Mouse (Mus musculus): ENCODE results near the gene Phf20.

DNA sequence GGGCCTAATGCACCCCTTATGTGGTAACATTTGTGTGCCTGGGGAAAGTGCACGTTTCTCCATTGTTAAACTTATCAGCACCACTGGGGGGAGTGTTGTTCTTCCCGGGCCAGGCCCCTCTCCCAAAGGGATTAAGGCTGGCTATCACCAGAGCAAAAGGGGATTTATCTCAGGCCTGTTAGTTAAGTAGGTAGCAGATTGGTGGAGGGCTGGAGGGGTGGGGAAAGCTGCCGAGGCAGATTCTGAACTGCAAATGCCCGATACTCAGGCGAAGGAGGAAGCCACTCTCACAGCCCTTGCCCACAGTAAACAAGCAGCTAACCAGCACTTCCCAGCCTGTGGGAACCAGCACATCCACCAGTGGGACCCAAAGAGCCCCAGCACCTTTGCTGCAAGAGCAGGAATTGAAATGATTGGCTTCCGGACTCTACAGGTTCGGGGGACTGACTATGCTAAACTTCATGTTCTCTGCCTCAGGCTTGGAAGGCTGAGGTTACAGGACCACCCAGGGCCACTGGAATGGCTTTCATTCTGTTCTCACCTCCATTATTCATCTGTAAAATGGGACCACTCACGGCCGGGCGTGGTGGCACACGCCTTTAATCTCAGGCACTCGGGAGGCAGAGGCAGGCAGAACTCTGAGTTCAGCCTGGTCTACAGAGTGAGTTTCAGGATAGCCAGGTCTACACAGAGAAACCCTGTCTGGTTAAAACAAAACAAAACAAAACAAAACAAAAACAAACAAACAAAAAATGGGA is 148.7 kb downstream of the Phf20 start:
- TF ChIP-seq CEBPB (IDR thresholded peaks at IDR 0.05; ENCODE audit: insufficient read depth, poor library complexity, severe bottlenecking) (no peak), REST (IDR thresholded peaks at IDR 0.05; ENCODE audit: insufficient read depth, insufficient read length) (no peak)
